Mouse (Mus musculus) lung, postnatal 0 days (tissue): ENCODE measurements around the gene Camta1. TPM values are rescaled to one million over a fixed set of nuclear protein-coding genes. Genes with fewer than 3 reads are reported as not detected.
A peak's percentile ranks its signal among the peaks of the same experiment; 100 is the strongest.

Source experiments
- ATAC-seq: fragments of 200-750 bp; cut with Nextera tagmentation; 2 replicates; pipeline ENCODE4 v1.8.0; 2017; ENCODE audit warnings: moderate library complexity
- DNase-seq: peaks from one replicate; pipeline ENCODE4 v3.0.0-alpha.2; 2016; ENCODE audit warnings: low spot score
- H3K27ac ChIP-seq: fragments of 300-500 bp; sonication (generic); 2 replicates; pipeline ENCODE4 v1.5.1; 2014; ENCODE audit warnings: antibody characterized with exemption, mild to moderate bottlenecking, low read length, mixed read lengths
- H3K27me3 ChIP-seq: fragments of 300-500 bp; sonication (generic); replicated peaks from 2 replicates; pipeline ENCODE4 v1.6.1; 2014; ENCODE audit warnings: low read length, mixed read lengths; ENCODE audit not compliant: insufficient read depth
- H3K36me3 ChIP-seq: fragments of 300-500 bp; sonication (generic); 2 replicates; pipeline ENCODE4 v1.6.1; 2014; ENCODE audit warnings: low read length, mixed read lengths; ENCODE audit not compliant: insufficient read depth
- H3K4me1 ChIP-seq: fragments of 300-500 bp; sonication (generic); 2 replicates; pipeline ENCODE4 v1.6.1; 2014; ENCODE audit warnings: antibody characterized with exemption, low read depth, low read length, mixed read lengths; ENCODE audit not compliant: insufficient read depth
- H3K4me2 ChIP-seq: fragments of 300-500 bp; sonication (generic); replicated peaks from 2 replicates; pipeline ENCODE4 v1.6.1; 2014; ENCODE audit warnings: low read depth, mild to moderate bottlenecking, low read length, moderate library complexity, mixed read lengths
- H3K4me3 ChIP-seq: fragments of 300-500 bp; sonication (generic); 2 replicates; pipeline ENCODE4 v1.5.1; 2014; ENCODE audit warnings: low read depth, low read length
- H3K9ac ChIP-seq: fragments of 300-500 bp; sonication (generic); replicated peaks from 2 replicates; pipeline ENCODE4 v1.6.1; 2014; ENCODE audit warnings: low read depth, mild to moderate bottlenecking
- H3K9me3 ChIP-seq: fragments of 300-500 bp; sonication (generic); 2 replicates; pipeline ENCODE4 v1.6.1; 2016; ENCODE audit warnings: low read length, mixed read lengths
- CTCF ChIP-seq: IDR thresholded peaks from 2 replicates; pipeline ENCODE4 v1.5.1; 2016; ENCODE audit warnings: antibody characterized with exemption, mild to moderate bottlenecking
- EP300 ChIP-seq: IDR thresholded peaks from 2 replicates; pipeline ENCODE4 v1.6.1; 2016; ENCODE audit warnings: antibody characterized with exemption, mild to moderate bottlenecking, control low read depth
- WGBS: fragments of 180-500 bp; shearing (Covaris S2); extraction: QIAGEN DNeasy Blood & Tissue Kit; methylation state at CpG from one replicate; pipeline ENCODE4 v1.1.7; 2014; 5-methylcytosine and 5-hydroxymethylcytosine counted together
- polyA plus RNA-seq: library from polyadenylated mRNA; unstranded; fragments of >200 nt; fragmentation: Nextera tagmentation; extraction: Ambion mirVana; gene quantifications from 2 replicates; pipeline ENCODE4 v1.2.1, GENCODE M21; 2015

The Camta1 gene
- polyA plus RNA-seq, 1 experiment from 2014 or later = 86.4 TPM

GRCm38 (mm10) chr4:151895624-151896023 is 33.9 kb upstream of the Camta1 start:
- no peaks in the 10 kb centered on the region for H3K9me3 ChIP-seq
- no peak overlapping the region for H3K9ac ChIP-seq
- DNase-seq (no peak), ATAC-seq (no peak)
- no peaks in the 10 kb centered on the region for H3K4me1 ChIP-seq
- WGBS = 85% methylated on average over 7 of the region's 7 CpGs
- H3K27ac ChIP-seq = no peak overlapping the region
- no peak overlapping the region for H3K4me2 ChIP-seq
- H3K36me3 ChIP-seq = no peaks in the 10 kb centered on the region
- TF ChIP-seq CTCF = no peak
- TF ChIP-seq EP300 = no peak
- no peak overlapping the region for H3K4me3 ChIP-seq
- no peaks in the 10 kb centered on the region for H3K27me3 ChIP-seq

- Histone ChIP-seq H3K27me3 (no peaks in the 10 kb centered on the region), H3K4me2 (no peak overlapping the region), H3K9ac (no peak overlapping the region), H3K9me3 (no peaks in the 10 kb centered on the region), H3K4me3 (no peak overlapping the region), H3K36me3 (no peaks in the 10 kb centered on the region), H3K4me1 (no peaks in the 10 kb centered on the region), H3K27ac (no peak overlapping the region)
- ATAC-seq = no peak
- 91% methylated on average over 12 of the region's 12 CpGs for WGBS
- DNase-seq = no peak
- TF ChIP-seq CTCF (no peak), EP300 (no peak)
Observed at GRCm38 (mm10) chr4:151894926-151895325, 33.2 kb upstream of the Camta1 start.

- 60% methylated on average over 6 of the region's 6 CpGs for WGBS
- H3K4me2 ChIP-seq = no peak overlapping the region
Observed at GRCm38 (mm10) chr4:151893241-151893640, 31.6 kb upstream of the Camta1 start.

DNA sequence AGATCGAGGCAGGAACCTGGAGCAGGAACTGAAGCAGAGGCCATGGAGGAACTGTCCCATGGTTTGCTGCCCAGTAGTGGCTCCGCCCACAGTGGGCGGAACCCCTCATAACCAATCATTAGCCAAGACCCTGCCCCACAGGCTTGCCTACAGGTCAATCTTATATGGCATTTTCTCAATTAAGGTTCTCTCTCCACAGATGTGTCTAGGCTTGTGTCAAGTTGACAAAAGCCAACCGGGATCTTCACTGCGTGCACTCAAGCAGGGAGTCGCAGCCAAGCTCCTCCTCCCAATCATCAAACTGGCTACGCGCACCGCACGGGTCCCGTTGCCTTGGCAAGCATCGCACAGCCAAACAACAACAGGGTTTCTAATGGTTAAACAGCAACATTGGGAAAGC is 19.9 kb upstream of the Camta1 start:
- H3K4me1 ChIP-seq = no peaks in the 10 kb centered on the region
- TF ChIP-seq CTCF = no peak
- no peak for TF ChIP-seq EP300
- DNase-seq (no peak), ATAC-seq (no peak)
- no peaks in the 10 kb centered on the region for H3K36me3 ChIP-seq
- WGBS = 90% methylated on average over 12 of the region's 12 CpGs
- no peak overlapping the region for H3K4me3 ChIP-seq
- H3K9me3 ChIP-seq = no peaks in the 10 kb centered on the region
- H3K27me3 ChIP-seq = no peaks in the 10 kb centered on the region
- no peak overlapping the region for H3K4me2 ChIP-seq
- H3K9ac ChIP-seq = no peak overlapping the region
- no peak overlapping the region for H3K27ac ChIP-seq

More at GRCm38 (mm10) chr4:151893241-151893640, 31.6 kb upstream of the Camta1 start:
- ATAC-seq (no peak), DNase-seq (no peak)
- Histone ChIP-seq H3K36me3 (no peaks in the 10 kb centered on the region), H3K27me3 (no peaks in the 10 kb centered on the region), H3K9ac (no peak overlapping the region), H3K4me1 (no peaks in the 10 kb centered on the region), H3K9me3 (no peaks in the 10 kb centered on the region), H3K4me3 (no peak overlapping the region), H3K27ac (no peak overlapping the region)
- TF ChIP-seq CTCF = peak; percentile 46
- no peak for TF ChIP-seq EP300

DNA sequence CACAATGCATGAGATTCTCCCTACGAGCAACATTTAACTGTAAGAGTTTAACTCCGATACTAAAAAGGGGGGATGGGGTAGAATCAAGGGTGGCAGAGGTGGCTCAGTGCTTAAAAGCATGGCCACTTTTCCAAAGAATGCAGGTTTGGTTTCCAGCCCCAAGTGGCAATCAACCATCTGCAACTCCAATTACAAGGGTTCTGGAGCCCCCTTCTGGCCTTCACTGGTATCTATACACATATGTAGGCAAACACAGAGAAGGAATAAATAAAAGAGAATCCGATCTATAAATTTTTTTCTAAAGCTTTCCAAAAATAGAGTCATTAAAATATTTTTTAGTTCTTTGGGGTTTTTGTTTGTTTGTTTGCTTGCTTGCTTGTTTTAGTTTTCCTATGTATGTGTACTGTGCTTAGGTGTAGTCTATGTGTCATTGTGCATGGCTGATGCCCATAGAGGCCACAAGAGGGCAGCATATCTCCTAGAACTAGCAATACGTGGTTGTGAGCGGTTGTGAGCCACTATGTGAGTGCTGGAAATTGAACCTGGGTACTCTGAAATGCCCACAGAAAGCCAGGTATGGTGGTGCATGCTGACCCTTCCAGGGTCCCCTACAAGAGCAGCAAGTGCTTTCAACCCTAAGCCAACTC is 18.5 kb upstream of the Camta1 start:
- Histone ChIP-seq H3K27me3 (no peaks in the 10 kb centered on the region), H3K4me2 (no peak overlapping the region), H3K9me3 (no peaks in the 10 kb centered on the region), H3K27ac (no peak overlapping the region), H3K36me3 (no peaks in the 10 kb centered on the region), H3K4me3 (no peak overlapping the region), H3K4me1 (no peaks in the 10 kb centered on the region), H3K9ac (no peak overlapping the region)
- TF ChIP-seq CTCF (peak; percentile 42), EP300 (no peak)
- no peak for ATAC-seq
- no peak for DNase-seq
- WGBS = 73% methylated on average over 5 of the region's 5 CpGs

- Histone ChIP-seq H3K4me1 (no peaks in the 10 kb centered on the region), H3K36me3 (no peaks in the 10 kb centered on the region), H3K4me2 (no peak overlapping the region), H3K9me3 (no peaks in the 10 kb centered on the region), H3K27me3 (no peaks in the 10 kb centered on the region), H3K27ac (no peak overlapping the region), H3K4me3 (no peak overlapping the region), H3K9ac (no peak overlapping the region)
- ATAC-seq = no peak
- no peak for DNase-seq
- WGBS = 51% methylated on average over 14 of the region's 14 CpGs
- TF ChIP-seq CTCF = no peak
- TF ChIP-seq EP300 = no peak
Observed at GRCm38 (mm10) chr4:151876400-151876799, 14.7 kb upstream of the Camta1 start.
